Mouse (Mus musculus) megakaryocyte, embryonic 14.5 days (primary cell): ENCODE measurements around the gene Iqch.

Source experiments
- FLI1 ChIP-seq: IDR thresholded peaks from 2 replicates; pipeline ENCODE4 v1.6.1; 2012; ENCODE audit warnings: low read length, inconsistent platforms, mixed read lengths
- GATA1 ChIP-seq: IDR thresholded peaks from 3 replicates; pipeline ENCODE4 v1.6.1; 2012; ENCODE audit warnings: mixed read lengths, low read length, inconsistent platforms, borderline replicate concordance

DNA sequence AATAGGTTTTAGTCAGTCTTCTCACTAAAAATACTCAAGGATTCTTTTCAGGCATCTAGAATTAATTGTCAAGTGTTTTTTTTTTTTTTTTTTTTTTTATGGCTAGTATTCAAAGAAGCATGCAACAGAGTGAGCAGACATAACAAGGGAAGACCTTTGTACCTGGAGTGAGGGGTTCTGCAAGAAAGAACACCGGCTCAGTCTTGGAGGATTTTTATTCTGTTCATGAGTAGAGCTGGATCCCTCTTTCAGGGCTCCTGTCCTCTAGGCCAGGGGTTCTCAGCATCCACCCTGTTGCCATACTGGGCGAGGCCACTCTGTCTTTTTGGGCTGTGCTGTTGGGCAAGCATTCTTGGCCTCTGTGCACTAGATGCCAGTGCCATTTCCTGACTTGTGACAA, 7.5 kb upstream of the Iqch start:
- TF ChIP-seq GATA1 = no peak
- no peak for TF ChIP-seq FLI1
